Mouse (Mus musculus) cerebellum, postnatal 25 days (tissue): ENCODE measurements around the gene Tmem30c.
"Not testable (repeated sequence)": the region's sequence is repeated elsewhere in the genome, so short reads cannot be mapped to it uniquely, and the experiment has no call there.

ENCODE experiments used
- DNase-seq, 2 experiments: peaks; one replicate each; pipeline ENCODE4 v3.0.0; 2021; ENCODE audit warnings: mixed read lengths in 2 of 2

Tmem30c gene

GRCm38 (mm10) chr16:57292296-57292695 is 369 bp downstream of the Tmem30c start:
- no peak for DNase-seq

GRCm38 (mm10) chr16:57291696-57292095 is 969 bp downstream of the Tmem30c start:
- no peak for DNase-seq

DNA sequence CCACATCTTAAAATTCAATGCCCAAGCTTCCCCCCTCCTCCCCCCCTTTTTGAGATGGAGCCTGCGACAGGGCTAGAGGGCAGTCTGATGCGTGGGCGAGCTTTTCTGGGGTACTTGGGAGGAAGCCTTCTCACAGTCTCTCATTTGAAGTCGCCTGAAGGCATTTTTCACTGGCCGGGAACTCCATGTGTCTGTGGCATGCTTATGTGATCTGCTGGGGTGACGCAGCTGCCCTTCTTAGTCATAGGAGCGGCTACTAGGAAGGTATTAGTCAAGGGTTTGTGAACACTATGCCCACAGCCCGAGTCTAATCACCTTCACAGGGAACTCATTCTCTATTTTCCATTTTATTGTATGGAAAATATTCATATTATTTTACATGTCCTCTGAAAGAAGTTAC is 11.2 kb downstream of the Tmem30c start:
- DNase-seq = no peak

GRCm38 (mm10) chr16:57280221-57281217 is 12.1 kb downstream of the Tmem30c start:
- DNase-seq = peak; percentile 43 to 54

DNA sequence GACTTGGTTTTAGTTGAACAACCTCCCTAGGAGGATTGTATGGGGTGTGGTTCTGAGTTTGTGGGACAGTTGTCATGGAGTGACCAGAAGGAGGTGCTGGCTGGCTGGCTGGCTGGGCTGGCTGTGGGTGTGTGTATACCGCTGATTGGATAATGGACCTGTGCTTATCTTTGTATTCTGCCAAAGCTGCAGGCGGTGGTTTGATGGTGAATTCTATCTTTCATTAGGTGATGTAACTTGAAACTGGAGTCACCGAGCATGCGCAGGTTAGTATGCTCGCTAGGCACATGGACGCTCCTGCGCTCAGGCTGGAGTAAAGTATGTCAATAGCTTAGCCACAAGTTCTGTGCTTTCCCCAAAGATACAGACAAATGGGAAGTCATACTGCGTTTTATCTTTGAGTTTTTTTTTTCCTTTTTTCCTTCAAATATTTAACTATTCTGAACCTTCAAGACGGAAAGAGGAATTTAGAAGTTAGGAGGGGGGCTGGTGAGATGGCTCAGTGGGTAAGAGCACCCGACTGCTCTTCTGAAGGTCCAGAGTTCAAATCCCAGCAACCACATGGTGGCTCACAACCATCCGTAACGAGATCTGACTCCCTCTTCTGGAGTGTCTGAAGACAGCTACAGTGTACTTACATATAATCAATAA is 13.6 kb downstream of the Tmem30c start:
- no peak for DNase-seq

DNA sequence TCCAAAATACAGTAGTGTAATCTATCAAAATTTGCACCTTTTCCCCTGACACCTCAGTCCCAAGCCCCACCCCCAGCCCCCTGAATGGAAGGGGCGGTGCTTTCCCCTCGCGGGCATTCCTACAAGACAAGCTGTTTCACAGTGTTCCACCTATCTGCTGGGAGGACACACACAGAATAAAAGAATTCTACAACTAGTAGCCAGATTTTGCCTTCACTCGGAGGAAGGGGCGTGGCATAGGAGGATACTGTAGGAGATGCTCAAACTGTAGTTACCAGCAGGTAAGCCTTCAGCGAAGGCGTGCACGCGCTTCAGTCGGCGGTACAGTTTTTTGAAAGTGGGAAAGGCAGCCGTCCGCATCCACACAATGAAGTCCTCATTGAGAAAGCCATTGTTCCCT is 22.9 kb downstream of the Tmem30c start:
- no peak for DNase-seq

GRCm38 (mm10) chr16:57268058-57268841 is 24.4 kb downstream of the Tmem30c start:
- no peak for DNase-seq

DNA sequence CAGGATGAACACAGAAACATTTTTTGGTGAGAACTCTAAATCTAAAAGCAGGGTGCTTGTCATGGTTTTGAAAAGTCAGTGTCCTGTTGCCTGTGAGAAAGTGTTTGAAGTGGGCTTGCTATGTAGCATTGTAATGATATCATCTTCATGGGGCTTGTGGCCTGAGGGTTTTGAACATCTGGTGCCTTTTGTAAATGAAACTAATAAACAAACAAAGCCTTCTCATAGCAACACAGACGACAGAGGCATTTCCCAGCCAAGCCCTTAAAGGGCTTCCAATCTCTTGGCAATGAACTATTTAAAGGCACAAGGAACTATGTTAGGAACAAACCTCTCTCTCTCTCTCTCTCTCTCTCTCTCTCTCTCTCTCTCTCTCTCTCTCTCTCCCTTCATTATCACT is 25.6 kb downstream of the Tmem30c start:
- no peak for DNase-seq

DNA sequence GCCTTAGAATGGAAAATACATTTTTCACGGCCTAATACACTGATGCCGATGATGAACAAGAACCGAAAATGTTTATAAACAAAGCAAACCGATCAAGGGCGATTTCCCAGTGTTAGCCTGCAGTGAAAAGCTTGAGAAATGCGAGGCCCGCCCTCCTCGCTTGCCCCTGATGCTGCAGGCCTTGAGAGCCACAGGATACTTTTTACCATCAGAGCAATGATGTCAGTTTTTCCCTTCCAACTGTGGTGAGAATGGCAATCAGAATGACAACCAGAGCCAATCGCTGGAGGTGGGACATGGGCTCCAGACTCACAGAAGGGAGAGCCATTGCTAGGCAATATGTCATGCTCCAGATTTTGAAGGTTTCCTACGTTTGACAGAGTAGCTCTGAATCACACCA is 32.5 kb downstream of the Tmem30c start:
- DNase-seq = no peak

DNA sequence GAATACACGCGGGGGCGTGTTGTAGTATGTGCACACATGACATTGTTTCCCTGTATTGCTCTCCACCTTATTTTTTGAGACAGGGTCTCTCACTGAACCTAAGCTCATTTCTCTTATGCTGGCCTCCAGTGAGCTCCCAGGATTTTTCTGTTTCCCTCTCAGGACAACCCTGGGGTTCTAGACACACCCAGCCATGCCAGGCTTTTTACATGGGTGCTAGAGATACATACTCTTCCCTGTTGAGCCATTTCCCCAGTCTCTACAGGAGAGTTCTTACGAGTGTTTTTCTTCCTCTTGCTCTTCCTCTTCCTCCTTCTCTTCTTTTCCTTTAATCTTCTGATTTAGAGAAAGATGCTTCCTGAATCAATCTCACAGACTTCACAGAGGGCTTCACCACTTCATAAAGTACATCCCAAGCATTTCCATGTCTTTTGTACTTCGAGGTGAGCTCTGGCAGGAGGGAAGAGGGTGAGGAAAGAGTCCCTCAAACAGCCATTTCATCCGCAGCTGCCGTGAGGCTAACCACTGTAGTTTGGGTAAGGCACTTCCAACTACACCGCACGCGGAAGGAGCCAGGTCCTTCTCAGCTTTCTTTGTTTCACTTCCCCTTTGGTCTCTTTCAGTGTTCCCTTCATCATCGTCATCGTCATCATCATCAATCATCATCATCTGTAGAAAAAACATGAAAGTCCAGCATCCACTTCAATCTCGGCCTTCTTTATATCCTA is 33.1 kb downstream of the Tmem30c start:
- DNase-seq = no peak

- no peak for DNase-seq
These were observed 40.9 kb downstream of the Tmem30c start for GRCm38 (mm10) chr16:57251589-57252421.

DNA sequence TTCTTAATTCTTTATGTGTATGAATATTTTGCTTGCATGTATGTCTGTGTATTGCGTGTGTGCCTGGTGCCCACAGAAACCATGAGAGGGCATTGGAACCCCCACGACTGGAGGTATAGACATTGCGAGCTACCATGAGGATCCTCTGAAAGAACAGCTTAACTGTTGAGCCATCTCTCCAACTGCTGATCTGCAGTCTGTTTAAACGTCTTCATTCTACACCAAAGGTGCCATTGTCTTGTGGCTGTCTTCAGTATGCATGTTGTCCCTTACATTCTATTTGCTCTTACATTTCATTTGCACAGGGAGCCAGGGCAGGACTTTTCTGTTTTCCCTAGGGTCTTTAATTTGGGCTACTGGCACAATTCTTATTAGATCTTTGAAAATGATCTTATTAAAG is 41.7 kb downstream of the Tmem30c start:
- no peak for DNase-seq

DNA sequence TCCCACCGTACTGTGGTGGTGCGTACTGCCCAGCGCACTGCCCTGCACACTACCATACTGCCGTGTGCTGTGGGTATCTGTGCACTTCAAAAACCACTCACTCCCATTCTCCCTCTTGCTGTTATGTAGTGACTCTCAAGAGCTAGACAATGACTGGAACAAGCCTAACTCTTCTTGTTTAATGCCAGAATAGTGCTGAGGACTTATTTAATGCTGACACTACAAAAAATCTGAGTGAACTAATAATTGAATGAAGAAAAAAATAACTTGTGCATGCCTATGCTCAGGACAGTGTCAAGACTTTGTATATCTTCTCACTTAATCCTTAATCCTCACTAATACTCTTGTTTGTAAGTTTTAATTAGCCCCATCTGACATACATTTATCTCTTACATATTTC is 45.2 kb downstream of the Tmem30c start:
- DNase-seq = no peak

DNA sequence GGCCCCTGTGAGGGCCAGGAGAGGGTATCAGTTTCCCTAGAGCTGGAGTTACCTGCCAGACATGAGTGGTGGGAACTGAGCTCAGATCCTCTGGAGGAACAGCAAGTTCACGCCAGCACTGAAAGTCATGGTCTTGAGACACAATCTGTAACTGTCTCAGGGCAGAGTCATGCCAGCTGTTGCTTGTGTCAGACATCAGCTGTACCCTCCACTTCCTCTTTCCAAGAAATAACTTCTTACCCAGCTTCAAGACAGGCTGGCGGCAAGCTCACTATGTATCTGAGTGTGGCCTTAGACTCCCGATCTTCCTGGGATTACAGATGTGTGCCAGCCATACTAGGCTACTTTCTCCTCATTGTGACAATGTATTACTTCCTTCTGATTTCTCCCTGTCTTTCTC is 46.1 kb downstream of the Tmem30c start:
- DNase-seq = no peak

- peak; percentile 68 to 86 for DNase-seq
These were observed 48.8 kb downstream of the Tmem30c start for GRCm38 (mm10) chr16:57243858-57244248.

DNA sequence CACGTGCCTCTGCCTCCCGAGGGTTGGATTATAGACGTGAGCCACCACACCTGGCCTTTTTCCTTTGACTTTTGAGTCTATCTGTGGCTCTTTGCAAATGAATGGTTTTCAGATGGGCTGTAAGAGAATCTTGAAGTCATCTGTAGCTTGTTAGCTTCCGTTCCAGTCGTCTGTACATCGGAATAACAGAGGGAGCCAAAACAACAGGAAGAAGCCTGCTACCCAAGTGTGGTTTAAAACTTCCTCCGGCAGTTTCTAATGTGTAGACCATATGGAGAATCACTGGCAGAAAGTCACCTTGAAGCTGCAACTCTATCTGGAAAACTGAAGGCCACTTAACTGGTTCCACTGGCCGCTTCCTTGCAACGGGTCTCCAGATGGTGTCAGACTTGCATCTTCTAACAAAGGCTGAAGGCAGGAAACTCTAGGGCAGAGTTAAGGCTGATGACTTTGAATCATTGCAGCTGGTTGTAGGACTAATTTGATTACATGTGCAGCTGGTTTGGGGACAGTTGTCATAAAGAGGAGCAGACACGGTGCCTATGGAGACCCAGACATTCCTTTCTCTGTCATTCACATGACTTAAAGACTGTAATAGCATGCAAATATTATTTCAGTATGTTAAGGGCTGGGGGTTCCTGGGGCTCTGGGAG is 49.3 kb downstream of the Tmem30c start:
- DNase-seq = no peak

DNA sequence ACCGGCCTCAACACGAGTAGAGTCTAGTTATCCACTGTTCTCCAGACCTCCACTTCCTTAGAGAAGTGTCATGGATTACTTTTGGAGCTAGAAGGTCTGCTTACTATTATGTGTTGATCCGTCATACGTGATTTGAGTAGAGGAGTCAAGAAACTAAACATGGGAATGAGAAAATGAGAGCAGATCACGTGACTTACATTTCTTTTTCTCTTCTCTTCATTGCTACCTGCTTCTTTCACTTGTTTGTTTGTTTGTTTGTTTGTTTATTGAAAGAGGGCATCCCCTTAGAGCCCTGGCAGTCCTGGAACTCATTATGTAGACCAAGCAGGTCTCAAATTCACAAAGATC is 49.8 kb downstream of the Tmem30c start:
- no peak for DNase-seq

DNA sequence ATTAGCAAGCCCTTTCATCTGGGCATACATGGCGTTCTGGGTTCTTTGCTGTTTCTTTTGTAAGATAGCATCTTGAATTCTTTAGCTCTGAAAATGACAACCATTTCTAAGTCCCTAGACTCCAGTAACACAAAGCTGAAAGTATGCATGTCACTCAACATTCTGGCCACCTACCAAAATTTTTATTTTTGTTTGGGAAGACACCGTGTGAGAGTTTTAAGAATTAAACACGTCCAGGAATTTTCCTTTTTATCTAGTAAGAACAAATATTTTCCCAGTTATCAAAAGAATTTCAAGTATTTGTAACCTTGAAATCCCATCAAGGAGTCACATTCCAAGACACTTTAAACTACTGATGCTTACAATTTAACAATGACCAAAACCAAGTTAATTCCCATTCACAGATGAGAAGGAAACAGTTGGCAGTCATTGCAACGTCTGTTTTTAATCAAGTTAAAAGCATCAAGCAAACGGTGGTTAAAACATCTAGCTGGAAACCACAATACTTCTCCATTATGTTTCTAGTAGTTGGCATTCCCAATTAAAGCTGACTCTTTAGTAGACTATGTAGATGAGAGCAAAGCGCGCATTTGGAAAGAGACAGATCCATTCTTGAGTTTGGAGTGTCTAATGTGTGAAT is 56.7 kb downstream of the Tmem30c start:
- no peak for DNase-seq

GRCm38 (mm10) chr16:57231937-57232310 is 60.7 kb downstream of the Tmem30c start:
- not testable (repeated sequence) for DNase-seq

- DNase-seq = peak; percentile 97 to 98
These were observed 61.4 kb downstream of the Tmem30c start, which contains the start of gene Tbc1d23 for GRCm38 (mm10) chr16:57231089-57231936. TSS of gene Tbc1d23 (minus strand) at chr16:57231504.
